Comparison of ENCODE assay signal across 1 mouse cellular context in the genomic region with DNA sequence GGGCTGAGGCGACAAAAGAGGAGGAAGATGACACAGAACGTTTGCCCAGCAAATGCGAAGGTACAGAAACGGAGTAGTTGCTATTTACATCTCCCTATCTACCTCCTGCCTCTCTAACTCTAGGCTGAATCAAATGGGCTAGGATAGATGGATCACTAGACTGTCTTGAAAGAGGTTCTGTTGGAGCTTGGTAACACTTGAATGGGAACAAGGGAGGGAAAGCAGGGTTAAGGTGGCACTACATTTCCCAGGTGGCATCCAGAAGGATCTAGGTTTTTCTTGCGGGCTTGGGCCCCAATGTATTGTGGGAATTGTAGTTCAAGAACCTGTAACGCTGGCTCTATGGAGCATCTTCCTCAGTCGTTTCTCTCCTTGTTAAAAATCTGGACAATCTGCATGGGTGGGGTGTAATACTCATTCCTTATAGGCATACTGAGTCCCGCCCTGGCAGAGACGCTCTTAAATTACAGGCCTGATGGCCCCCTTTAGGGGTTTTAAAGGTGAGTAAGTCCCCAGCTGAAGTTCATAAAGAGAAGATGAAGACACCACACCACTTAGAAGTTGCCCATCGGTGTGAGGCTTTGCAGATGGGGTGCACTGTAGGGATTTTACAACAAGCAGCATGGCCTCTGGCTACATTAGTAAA.
TF ChIP-seq lines count a peak whose summit lies in the region.

No protein-coding gene starts in this region.

TF ChIP-seq in CH12.LX, 34 proteins besides CTCF, POLR2A, EP300 and RAD21:
- peak; percentile 57; the same call in 1 of the 2 replicates for TF ChIP-seq GABPA (IDR thresholded peaks at IDR 0.05; ENCODE audit: insufficient replicate concordance, low read depth, low read length)
- no peak for TF ChIP-seq ETS1 (conservative IDR thresholded peaks at IDR 0.05; ENCODE audit: low read depth, low read length)
- TF ChIP-seq KAT2A (IDR thresholded peaks at IDR 0.05; ENCODE audit: insufficient replicate concordance, low read length) = peak; percentile 88; the same call in 1 of the 2 replicates
- TF ChIP-seq HCFC1 (IDR thresholded peaks at IDR 0.05; ENCODE audit: low read depth, low read length) = peak; percentile 94
